Mouse (Mus musculus): ENCODE results near the gene Gopc. TPM values are rescaled to one million over a fixed set of nuclear protein-coding genes. Genes with fewer than 3 reads are reported as not detected.

The Gopc gene
- polyA plus RNA-seq, 1 experiment from 2014 or later: 16.2 TPM

DNA sequence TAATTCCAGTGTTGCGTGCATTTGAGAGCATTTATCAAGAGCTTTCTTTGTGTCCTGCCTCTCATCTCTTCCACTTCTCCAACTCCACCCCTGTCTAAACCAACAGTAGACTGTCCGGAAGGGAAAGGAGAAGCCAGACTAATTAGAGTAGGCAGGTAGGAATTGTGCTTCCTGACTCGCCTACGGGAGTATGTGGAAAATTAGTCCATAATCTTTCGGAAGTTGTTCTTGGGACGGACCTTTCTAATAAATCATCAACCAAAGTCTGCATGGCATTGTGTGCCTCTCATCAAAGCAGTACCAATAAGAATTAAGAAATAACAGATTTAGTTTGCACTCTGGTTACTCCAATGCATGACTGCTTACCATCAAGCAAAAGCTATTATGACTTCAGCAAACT, 1.1 kb upstream of the Gopc start:
- Histone ChIP-seq H3K9me3 (ENCODE audit: control insufficient read depth, low read length) (no peaks in the 10 kb centered on the region), H3K4me3 (ENCODE audit: low read depth, low read length) (no peak overlapping the region), H3K36me3 (ENCODE audit: control insufficient read depth, insufficient read depth, low read length) (no peaks in the 10 kb centered on the region), H3K27ac (replicated peaks; ENCODE audit: low read depth, low read length) (no peak overlapping the region), H3K4me2 (ENCODE audit: low read depth, severe bottlenecking) (peak overlapping the region; percentile 73; the same call in 1 of the 2 replicates), H3K27me3 (ENCODE audit: control insufficient read depth, insufficient read depth, low read length) (no peaks in the 10 kb centered on the region), H3K9ac (ENCODE audit: low read length) (no peak overlapping the region), H3K4me1 (ENCODE audit: control insufficient read depth, insufficient read depth, low read length) (peaks cover 8% of the 10 kb centered on the region; the same call in 1 of the 2 replicates)
- ATAC-seq (ENCODE audit: insufficient number of reproducible peaks, low FRiP score, low TSS enrichment, low read depth) (no peak), DNase-seq (ENCODE audit: low spot score) (no peak)
- WGBS: 79% methylated on average over 6 of the region's 6 CpGs

DNA sequence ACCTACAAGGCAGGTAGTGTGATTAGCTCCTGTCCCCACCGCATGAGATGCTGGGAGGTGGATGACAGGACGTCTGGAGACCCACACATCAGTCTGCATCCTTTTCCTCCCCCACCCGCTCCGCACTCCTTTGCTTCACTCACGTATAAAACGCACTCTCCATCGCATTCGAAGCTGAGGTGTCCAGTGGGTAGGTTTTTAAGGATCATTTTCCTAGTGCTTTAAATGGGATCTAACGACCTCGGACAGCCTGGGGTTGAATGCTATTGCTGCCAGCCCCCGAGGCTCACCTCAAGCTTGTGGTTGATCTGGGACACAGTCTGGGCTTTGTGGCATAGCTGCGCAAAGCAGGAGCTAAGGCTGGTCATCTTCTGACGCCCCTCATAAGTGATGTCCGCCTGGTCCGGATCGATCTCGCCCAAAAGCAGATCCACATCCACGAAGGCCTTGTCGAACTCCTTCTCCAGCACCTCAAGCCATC, 563 bp downstream of the Gopc start:
- DNase-seq (ENCODE audit: low spot score) (no peak), ATAC-seq (ENCODE audit: insufficient number of reproducible peaks, low FRiP score, low TSS enrichment, low read depth) (peak; percentile 36)
- Histone ChIP-seq H3K36me3 (ENCODE audit: control insufficient read depth, insufficient read depth, low read length) (no peaks in the 10 kb centered on the region), H3K4me2 (ENCODE audit: low read depth, severe bottlenecking) (peak overlapping the region; percentile 73), H3K27me3 (ENCODE audit: control insufficient read depth, insufficient read depth, low read length) (no peaks in the 10 kb centered on the region), H3K27ac (replicated peaks; ENCODE audit: low read depth, low read length) (peak overlapping the region; percentile 73; the same call in 1 of the 2 replicates), H3K4me3 (ENCODE audit: low read depth, low read length) (peak overlapping the region; percentile 76), H3K9me3 (ENCODE audit: control insufficient read depth, low read length) (no peaks in the 10 kb centered on the region), H3K9ac (ENCODE audit: low read length) (peak overlapping the region; percentile 89), H3K4me1 (ENCODE audit: control insufficient read depth, insufficient read depth, low read length) (peaks cover 8% of the 10 kb centered on the region; the same call in 1 of the 2 replicates)
- 0% methylated on average over 19 of the region's 19 CpGs for WGBS

DNA sequence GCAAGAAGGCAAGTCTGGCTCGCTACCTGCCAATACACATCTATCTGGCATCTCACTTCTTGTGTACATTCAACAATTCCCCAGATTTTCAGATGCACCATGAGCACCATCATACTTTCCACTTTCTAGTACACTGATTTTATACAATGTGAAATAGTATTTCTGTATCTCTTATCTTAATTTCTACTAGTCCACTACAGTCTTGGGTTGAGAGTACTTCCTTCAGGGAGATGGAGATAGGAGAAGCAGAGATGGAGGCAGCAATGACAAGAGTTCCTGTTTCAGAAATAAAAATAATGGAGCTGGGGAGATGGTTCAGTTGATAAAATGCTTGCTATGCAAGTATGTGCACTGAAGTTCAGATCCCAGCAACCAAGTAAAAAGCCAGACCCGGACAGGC, 4.1 kb downstream of the Gopc start:
- Histone ChIP-seq H3K9ac (ENCODE audit: low read length) (no peak overlapping the region), H3K4me2 (ENCODE audit: low read depth, severe bottlenecking) (no peak overlapping the region), H3K27me3 (ENCODE audit: control insufficient read depth, insufficient read depth, low read length) (no peaks in the 10 kb centered on the region), H3K36me3 (ENCODE audit: control insufficient read depth, insufficient read depth, low read length) (no peaks in the 10 kb centered on the region), H3K4me1 (ENCODE audit: control insufficient read depth, insufficient read depth, low read length) (peaks cover 5% of the 10 kb centered on the region; the same call in 1 of the 2 replicates), H3K4me3 (ENCODE audit: low read depth, low read length) (no peak overlapping the region), H3K27ac (replicated peaks; ENCODE audit: low read depth, low read length) (no peak overlapping the region), H3K9me3 (ENCODE audit: control insufficient read depth, low read length) (no peaks in the 10 kb centered on the region)
- ATAC-seq (ENCODE audit: insufficient number of reproducible peaks, low FRiP score, low TSS enrichment, low read depth) (no peak), DNase-seq (ENCODE audit: low spot score) (no peak)
- WGBS: 89% methylated on average over 2 of the region's 2 CpGs

DNA sequence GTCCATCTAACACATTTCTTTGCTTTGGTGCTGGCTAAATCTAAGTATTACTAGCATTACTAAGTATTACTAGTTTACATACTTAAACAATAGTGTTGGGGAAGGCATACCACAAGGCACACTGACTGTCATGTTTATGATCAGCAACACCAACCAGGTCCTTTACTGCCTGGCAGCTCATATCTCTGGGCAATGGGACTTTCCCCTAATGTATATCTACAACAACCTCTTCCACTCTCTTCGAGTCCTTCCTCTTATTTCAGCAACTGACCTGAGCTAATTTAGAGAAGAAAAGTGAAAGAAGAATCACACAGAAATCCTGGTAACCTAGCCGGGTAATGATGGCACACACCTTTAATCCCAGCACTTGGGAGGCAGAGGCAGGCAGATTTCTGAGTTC, 5.5 kb downstream of the Gopc start:
- Histone ChIP-seq H3K27me3 (ENCODE audit: control insufficient read depth, insufficient read depth, low read length) (no peaks in the 10 kb centered on the region), H3K4me2 (ENCODE audit: low read depth, severe bottlenecking) (no peak overlapping the region), H3K36me3 (ENCODE audit: control insufficient read depth, insufficient read depth, low read length) (no peaks in the 10 kb centered on the region), H3K9me3 (ENCODE audit: control insufficient read depth, low read length) (no peaks in the 10 kb centered on the region), H3K4me3 (ENCODE audit: low read depth, low read length) (no peak overlapping the region), H3K4me1 (ENCODE audit: control insufficient read depth, insufficient read depth, low read length) (0 out of 2 replicates have a peak, but pooled peaks cover 3% of the 10 kb centered on the region), H3K27ac (replicated peaks; ENCODE audit: low read depth, low read length) (no peak overlapping the region), H3K9ac (ENCODE audit: low read length) (no peak overlapping the region)
- 86% methylated on average over 2 of the region's 2 CpGs for WGBS
- no peak for ATAC-seq (ENCODE audit: insufficient number of reproducible peaks, low FRiP score, low TSS enrichment, low read depth)
- DNase-seq (ENCODE audit: low spot score): no peak

DNA sequence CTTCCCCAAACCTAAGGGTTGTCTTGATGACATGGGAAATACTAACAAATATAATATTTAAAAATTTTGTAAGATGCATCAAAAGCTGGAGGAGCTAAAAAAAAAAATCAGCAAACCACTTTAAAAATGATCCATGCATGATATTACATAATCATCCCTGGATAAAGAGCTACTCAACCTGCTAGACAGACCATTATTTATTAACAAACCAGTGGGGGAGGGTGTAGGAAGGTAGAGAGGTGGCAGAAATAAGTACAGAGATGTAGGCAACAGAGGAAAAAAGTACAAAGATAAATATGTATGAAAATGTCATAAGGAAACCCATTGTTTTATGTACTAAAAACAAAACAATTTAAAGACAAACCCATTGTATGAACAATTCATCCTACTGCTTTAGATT, 7.3 kb downstream of the Gopc start:
- no peak for DNase-seq (ENCODE audit: low spot score)
- ATAC-seq (ENCODE audit: insufficient number of reproducible peaks, low FRiP score, low TSS enrichment, low read depth): no peak

DNA sequence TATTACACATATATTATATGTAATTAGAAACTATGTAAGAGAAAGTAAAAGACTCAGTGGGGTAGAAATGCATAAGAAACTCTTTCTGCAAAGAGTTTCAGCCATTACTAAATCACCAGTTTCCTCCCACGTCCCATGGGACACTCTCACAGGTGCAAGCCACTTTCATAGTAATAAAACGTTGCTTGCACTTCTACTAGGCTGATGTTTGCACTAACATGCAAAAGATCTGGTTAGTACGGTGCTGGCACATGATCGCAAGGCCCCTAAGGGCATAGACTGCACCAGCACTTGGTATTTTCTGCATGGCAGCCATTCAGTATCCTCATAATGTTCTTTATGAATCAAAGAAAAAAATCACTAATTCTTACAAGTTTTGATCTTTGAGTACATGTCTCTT, 8.1 kb downstream of the Gopc start:
- Histone ChIP-seq H3K4me1 (ENCODE audit: control insufficient read depth, insufficient read depth, low read length) (no peaks in the 10 kb centered on the region), H3K27ac (replicated peaks; ENCODE audit: low read depth, low read length) (no peak overlapping the region), H3K27me3 (ENCODE audit: control insufficient read depth, insufficient read depth, low read length) (no peaks in the 10 kb centered on the region), H3K4me3 (ENCODE audit: low read depth, low read length) (no peak overlapping the region), H3K36me3 (ENCODE audit: control insufficient read depth, insufficient read depth, low read length) (no peaks in the 10 kb centered on the region), H3K9ac (ENCODE audit: low read length) (no peak overlapping the region), H3K9me3 (ENCODE audit: control insufficient read depth, low read length) (no peaks in the 10 kb centered on the region), H3K4me2 (ENCODE audit: low read depth, severe bottlenecking) (no peak overlapping the region)
- 73% methylated on average over 4 of the region's 4 CpGs for WGBS
- no peak for DNase-seq (ENCODE audit: low spot score)
- ATAC-seq (ENCODE audit: insufficient number of reproducible peaks, low FRiP score, low TSS enrichment, low read depth): no peak

More for the DNA sequence above, 7.3 kb downstream of the Gopc start:
- Histone ChIP-seq H3K36me3 (ENCODE audit: control insufficient read depth, insufficient read depth, low read length) (no peaks in the 10 kb centered on the region), H3K9ac (ENCODE audit: low read length) (no peak overlapping the region), H3K4me1 (ENCODE audit: control insufficient read depth, insufficient read depth, low read length) (0 out of 2 replicates have a peak, but pooled peaks cover 3% of the 10 kb centered on the region), H3K4me3 (ENCODE audit: low read depth, low read length) (no peak overlapping the region), H3K27ac (replicated peaks; ENCODE audit: low read depth, low read length) (no peak overlapping the region), H3K9me3 (ENCODE audit: control insufficient read depth, low read length) (no peaks in the 10 kb centered on the region), H3K27me3 (ENCODE audit: control insufficient read depth, insufficient read depth, low read length) (no peaks in the 10 kb centered on the region), H3K4me2 (ENCODE audit: low read depth, severe bottlenecking) (no peak overlapping the region)

DNA sequence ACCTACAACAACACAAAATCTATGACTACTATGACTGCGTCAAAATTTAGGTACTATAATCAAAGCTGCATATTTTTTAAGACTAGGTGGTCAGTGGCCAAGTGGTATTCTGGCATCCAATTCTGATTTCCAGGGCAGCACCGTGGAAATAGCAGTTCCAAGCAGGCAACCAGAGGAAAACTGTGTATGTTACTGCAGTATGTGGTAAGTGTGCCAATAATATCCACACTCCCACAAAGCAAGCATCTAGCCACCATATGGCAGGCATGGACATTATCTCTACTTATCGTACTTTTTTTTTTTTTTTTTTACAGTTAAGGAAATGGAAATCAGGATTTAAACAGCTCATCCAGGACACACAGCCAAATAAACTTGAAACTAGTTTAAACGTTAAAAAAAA, 13.5 kb downstream of the Gopc start:
- Histone ChIP-seq H3K27ac (replicated peaks; ENCODE audit: low read depth, low read length) (no peak overlapping the region), H3K36me3 (ENCODE audit: control insufficient read depth, insufficient read depth, low read length) (no peaks in the 10 kb centered on the region), H3K9ac (ENCODE audit: low read length) (no peak overlapping the region), H3K4me3 (ENCODE audit: low read depth, low read length) (no peak overlapping the region), H3K4me2 (ENCODE audit: low read depth, severe bottlenecking) (no peak overlapping the region), H3K4me1 (ENCODE audit: control insufficient read depth, insufficient read depth, low read length) (no peaks in the 10 kb centered on the region), H3K27me3 (ENCODE audit: control insufficient read depth, insufficient read depth, low read length) (no peaks in the 10 kb centered on the region), H3K9me3 (ENCODE audit: control insufficient read depth, low read length) (no peaks in the 10 kb centered on the region)
- no peak for DNase-seq (ENCODE audit: low spot score)
- no peak for ATAC-seq (ENCODE audit: insufficient number of reproducible peaks, low FRiP score, low TSS enrichment, low read depth)
- WGBS: 88% methylated on average over 4 of the region's 4 CpGs

DNA sequence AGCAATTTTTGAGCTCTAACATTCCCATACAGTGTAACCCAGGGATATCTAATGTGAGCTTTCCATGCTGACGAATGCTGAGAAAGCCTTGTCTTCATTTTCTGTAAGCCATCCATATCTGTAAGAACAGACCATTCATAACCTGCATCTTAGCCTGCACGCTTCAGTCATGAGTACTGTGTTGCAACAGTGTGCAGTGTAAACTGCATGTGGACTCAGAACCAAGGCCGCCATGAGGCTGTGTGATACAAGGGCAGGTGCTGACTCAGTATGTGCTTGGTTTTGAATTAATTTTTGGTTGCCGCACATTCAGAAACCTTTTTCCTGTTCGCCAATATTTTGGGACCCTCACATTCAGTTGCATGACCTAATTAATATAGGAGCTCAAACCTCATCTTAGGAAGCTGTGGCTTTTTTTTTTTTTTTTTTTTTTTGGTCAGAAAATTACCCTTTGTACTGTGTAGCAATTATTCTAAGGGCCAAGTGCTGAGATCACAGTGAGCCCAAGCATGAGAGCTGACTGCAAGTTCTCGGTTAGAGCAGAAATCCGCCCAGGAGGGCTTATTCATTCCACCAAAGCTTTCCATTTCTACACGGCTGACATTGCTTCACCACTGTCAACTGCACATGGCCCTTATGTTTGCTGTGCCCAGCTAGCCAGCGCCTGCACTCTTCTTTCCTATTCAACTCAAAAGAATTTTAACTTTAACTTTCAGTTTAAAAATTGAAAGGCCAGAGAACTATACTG, 20.9 kb downstream of the Gopc start:
- H3K36me3 ChIP-seq (ENCODE audit: control insufficient read depth, insufficient read depth, low read length): no peaks in the 10 kb centered on the region
- H3K4me2 ChIP-seq (ENCODE audit: low read depth, severe bottlenecking): no peak overlapping the region
- H3K4me1 ChIP-seq (ENCODE audit: control insufficient read depth, insufficient read depth, low read length): no peaks in the 10 kb centered on the region
- H3K4me3 ChIP-seq (ENCODE audit: low read depth, low read length): no peak overlapping the region
- ATAC-seq (ENCODE audit: insufficient number of reproducible peaks, low FRiP score, low TSS enrichment, low read depth) (no peak), DNase-seq (ENCODE audit: low spot score) (no peak)
- no peak overlapping the region for H3K27ac ChIP-seq (replicated peaks; ENCODE audit: low read depth, low read length)
- no peaks in the 10 kb centered on the region for H3K9me3 ChIP-seq (ENCODE audit: control insufficient read depth, low read length)
- H3K27me3 ChIP-seq (ENCODE audit: control insufficient read depth, insufficient read depth, low read length): no peaks in the 10 kb centered on the region
- 90% methylated on average over 9 of the region's 9 CpGs for WGBS
- no peak overlapping the region for H3K9ac ChIP-seq (ENCODE audit: low read length)
